Mouse (Mus musculus) erythroblast, adult 5-6 weeks (primary cell): ENCODE results near the gene Notum. TPM values are rescaled to one million over a fixed set of nuclear protein-coding genes. Genes with fewer than 3 reads are reported as not detected.
"Not testable (repeated sequence)": the region's sequence is repeated elsewhere in the genome, so short reads cannot be mapped to it uniquely, and the experiment has no call there.

Experiments used
- ATAC-seq: replicated peaks from 2 replicates; pipeline ENCODE4 v1.8.0; 2016; ENCODE audit warnings: moderate number of reproducible peaks, mild to moderate bottlenecking, moderate TSS enrichment, inconsistent platforms; ENCODE audit not compliant: poor library complexity, low FRiP score, severe bottlenecking
- total RNA-seq, 2 experiments: library from RNA; stranded (forward) in 1 of 2; stranded (reverse) in 1 of 2; fragments of 150-400 nt in 1 of 2; fragments of 200-764, 138-1000 nt in 1 of 2; gene quantifications; 2 replicates each; pipeline versions ENCODE4 v1.2.3 to v1.2.4; 2015 to 2017; ENCODE audit warnings: low replicate concordance in 2 of 2

The Notum gene
- total RNA-seq, 2 experiments from 2014 or later, result not detected

- peak; percentile 69 for ATAC-seq
Observed at GRCm38 (mm10) chr11:120679909-120680308, 18.9 kb upstream of the Notum start.

- ATAC-seq, result no peak
Observed at GRCm38 (mm10) chr11:120676951-120677350, 16.0 kb upstream of the Notum start.

GRCm38 (mm10) chr11:120675875-120676274 lies 14.9 kb upstream of the Notum start:
- not testable (repeated sequence) for ATAC-seq

- ATAC-seq, result no peak; the same call in none of the 2 replicates
Observed at GRCm38 (mm10) chr11:120673594-120674122, 12.7 kb upstream of the Notum start.

GRCm38 (mm10) chr11:120672687-120673593 lies 12.0 kb upstream of the Notum start, which contains the start of gene Aspscr1:
Gene Aspscr1 (plus strand): TSS chr11:120672973.
- ATAC-seq, result peak; percentile 93

- ATAC-seq, result no peak
Observed at GRCm38 (mm10) chr11:120666617-120667016, 5.6 kb upstream of the Notum start.

- no peak for ATAC-seq
Observed at GRCm38 (mm10) chr11:120665406-120665805, 4.4 kb upstream of the Notum start.

- no peak for ATAC-seq
Observed at GRCm38 (mm10) chr11:120663714-120664113, 2.7 kb upstream of the Notum start.

GRCm38 (mm10) chr11:120662759-120663158 lies 1.8 kb upstream of the Notum start:
- no peak for ATAC-seq

- ATAC-seq, result no peak
Observed at GRCm38 (mm10) chr11:120660301-120661075, 487 bp downstream of the Notum start.

- ATAC-seq, result no peak
Observed at GRCm38 (mm10) chr11:120659509-120660300, 1.3 kb downstream of the Notum start.

- ATAC-seq, result peak; percentile 63
Observed at GRCm38 (mm10) chr11:120658876-120659410, 2.0 kb downstream of the Notum start.

GRCm38 (mm10) chr11:120657301-120657700 lies 3.7 kb downstream of the Notum start:
- ATAC-seq, result no peak

- ATAC-seq, result no peak
Observed at GRCm38 (mm10) chr11:120654741-120655140, 6.2 kb downstream of the Notum start.

- peak; percentile 76 for ATAC-seq
Observed at GRCm38 (mm10) chr11:120651872-120652271, 9.1 kb downstream of the Notum start.

GRCm38 (mm10) chr11:120648001-120648476 lies 12.9 kb downstream of the Notum start, which contains the start of gene Myadml2:
Gene Myadml2 (minus strand): TSS chr11:120648158.
- ATAC-seq, result no peak

- ATAC-seq, result no peak
Observed at GRCm38 (mm10) chr11:120647047-120647830, 13.7 kb downstream of the Notum start.

GRCm38 (mm10) chr11:120643601-120643987 lies 17.4 kb downstream of the Notum start, which contains the start of gene Pycr1:
Gene Pycr1 (minus strand): TSS chr11:120643769.
- ATAC-seq, result peak; percentile 93
